Mouse (Mus musculus) brain, embryonic 14.5 days (tissue): ENCODE measurements at regions not wholly inside any gene's neighbourhood (a gene's known extent, or its start where the extent isn't known, plus 50 kb on each side); places are given as distances from the start of the nearest gene placed in this dataset.

Experiments used
- DNase-seq: peaks from one replicate; pipeline ENCODE4 v3.0.0-alpha.2; 2011; ENCODE audit warnings: low read depth
- CTCF ChIP-seq: fragments of 200-500 bp; IDR thresholded peaks from 2 replicates; pipeline ENCODE4 v1.5.1; 2012; ENCODE audit warnings: inconsistent platforms, mild to moderate bottlenecking, moderate library complexity, borderline replicate concordance; ENCODE audit not compliant: insufficient read depth, insufficient read length; ENCODE audit errors: extremely low read depth
- POLR2A ChIP-seq: fragments of 200-500 bp; IDR thresholded peaks from 2 replicates; pipeline ENCODE4 v1.6.1; 2012; ENCODE audit warnings: mild to moderate bottlenecking, inconsistent platforms, borderline replicate concordance; ENCODE audit not compliant: poor library complexity, insufficient read depth, insufficient read length, severe bottlenecking; ENCODE audit errors: extremely low read depth

- TF ChIP-seq POLR2A, result no peak
- peak; percentile 87 for DNase-seq
Observed at GRCm38 (mm10) chr13:110573360-110574065, 178.7 kb downstream of the Plk2 start.

- TF ChIP-seq CTCF (no peak), POLR2A (no peak)
- DNase-seq, result peak; percentile 58
Observed at GRCm38 (mm10) chr13:110574764-110575471, 180.1 kb downstream of the Plk2 start.

- no peak for TF ChIP-seq CTCF
- no peak for TF ChIP-seq POLR2A
- DNase-seq, result no peak
Observed at GRCm38 (mm10) chr13:110578159-110578558, 183.3 kb downstream of the Plk2 start.

- TF ChIP-seq POLR2A, result no peak
- no peak for TF ChIP-seq CTCF
- no peak for DNase-seq
Observed at GRCm38 (mm10) chr13:110580166-110580565, 185.3 kb downstream of the Plk2 start.

GRCm38 (mm10) chr13:110580570-110580969, 185.7 kb downstream of the Plk2 start:
- peak; percentile 83 for DNase-seq

GRCm38 (mm10) chr13:110584765-110585164, 189.9 kb downstream of the Plk2 start:
- DNase-seq, result peak; percentile 44
- TF ChIP-seq CTCF, result no peak
- no peak for TF ChIP-seq POLR2A

More at GRCm38 (mm10) chr13:110580570-110580969, 185.7 kb downstream of the Plk2 start:
- TF ChIP-seq CTCF, result no peak
- no peak for TF ChIP-seq POLR2A

GRCm38 (mm10) chr13:110594630-110595029, 199.8 kb downstream of the Plk2 start:
- DNase-seq, result no peak
- TF ChIP-seq POLR2A (no peak), CTCF (no peak)

GRCm38 (mm10) chr13:110599666-110600065, 204.8 kb downstream of the Plk2 start:
- peak; percentile 9 for DNase-seq
- no peak for TF ChIP-seq CTCF

GRCm38 (mm10) chr13:110600377-110600776, 205.5 kb downstream of the Plk2 start:
- peak; percentile 12 for DNase-seq
- TF ChIP-seq CTCF, result no peak
- no peak for TF ChIP-seq POLR2A

- TF ChIP-seq CTCF, result no peak
- TF ChIP-seq POLR2A, result no peak
- DNase-seq, result peak; percentile 11
Observed at GRCm38 (mm10) chr13:110601352-110601751, 206.5 kb downstream of the Plk2 start.

- DNase-seq, result no peak
- no peak for TF ChIP-seq POLR2A
Observed at GRCm38 (mm10) chr13:110601840-110602239, 207.0 kb downstream of the Plk2 start.

GRCm38 (mm10) chr13:110602894-110603293, 208.0 kb downstream of the Plk2 start:
- no peak for DNase-seq
- no peak for TF ChIP-seq POLR2A

- TF ChIP-seq CTCF (no peak), POLR2A (no peak)
Observed at GRCm38 (mm10) chr13:110619010-110619409, 224.2 kb downstream of the Plk2 start.

More at GRCm38 (mm10) chr13:110619010-110619409, 224.2 kb downstream of the Plk2 start:
- DNase-seq, result no peak
